Mouse (Mus musculus): Measurements from ENCODE around the gene Chpf. TPM values are rescaled to one million over a fixed set of nuclear protein-coding genes. Genes with fewer than 3 reads are reported as not detected.

Chpf gene
- 39.2 and 41.5 TPM in 2 replicates for polyA plus RNA-seq (2016; fragmentation: Nextera tagmentation; extraction: Ambion mirVana)

DNA sequence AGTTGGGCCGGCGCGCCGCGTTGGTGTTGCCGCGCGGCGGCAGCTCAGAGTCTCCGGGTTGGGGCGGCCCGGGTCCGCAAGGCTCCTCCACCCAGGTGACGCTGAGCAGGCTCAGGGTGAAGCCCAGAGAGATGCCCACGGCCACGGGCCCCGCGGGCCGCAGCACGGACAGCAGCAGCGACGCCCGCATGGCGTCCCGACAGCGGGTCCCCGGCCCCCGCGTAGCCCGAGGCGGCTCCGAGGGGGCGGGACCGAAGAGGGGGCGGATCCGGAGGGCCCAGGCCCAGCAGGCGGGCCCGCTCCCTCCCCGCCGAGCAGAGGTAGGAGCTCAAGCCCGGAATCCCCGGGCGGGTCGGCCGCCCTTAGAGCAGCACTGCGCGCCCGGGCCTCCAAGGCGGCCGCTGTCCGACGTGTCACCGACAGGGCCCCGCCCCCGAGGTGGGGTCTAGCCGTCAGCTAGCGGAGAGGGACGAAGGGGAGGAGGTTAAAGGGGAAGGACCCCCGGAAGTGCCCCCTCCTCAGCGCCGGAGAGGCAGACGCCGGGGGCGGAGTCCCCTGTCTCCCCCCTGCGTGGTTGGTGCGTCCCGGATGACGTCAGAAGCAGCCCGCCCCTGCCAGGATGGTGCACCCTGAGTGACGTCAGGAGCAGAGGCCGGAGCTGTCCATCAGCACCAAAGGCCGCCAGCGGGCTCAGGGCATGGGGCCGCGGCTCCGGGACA is at the start of gene Chpf, which contains the start of gene Tmem198:
Gene Chpf, minus strand, starts transcription at position 392 of the 719 bp plus-strand sequence.
Gene Tmem198, plus strand, starts transcription at position 617 of the 719 bp plus-strand sequence.
- Histone ChIP-seq H3K4me2 (replicated peaks) (peak within 1 kb of the TSS; percentile 92), H3K9ac (peak within 1 kb of the TSS; percentile 86), H3K36me3 (peaks cover 32% of the 10 kb centered on the region), H3K9me3 (replicated peaks) (no peaks in the 10 kb centered on the region), H3K27ac (peak within 1 kb of the TSS; percentile 86), H3K4me1 (peaks cover 37% of the 10 kb centered on the region), H3K4me3 (peak within 1 kb of the TSS; percentile 81), H3K27me3 (peaks cover 32% of the 10 kb centered on the region)
- ATAC-seq (ENCODE audit: low FRiP score) = peak; percentile 92
- under 1% methylated on average over 72 of the region's 76 CpGs for WGBS

DNA sequence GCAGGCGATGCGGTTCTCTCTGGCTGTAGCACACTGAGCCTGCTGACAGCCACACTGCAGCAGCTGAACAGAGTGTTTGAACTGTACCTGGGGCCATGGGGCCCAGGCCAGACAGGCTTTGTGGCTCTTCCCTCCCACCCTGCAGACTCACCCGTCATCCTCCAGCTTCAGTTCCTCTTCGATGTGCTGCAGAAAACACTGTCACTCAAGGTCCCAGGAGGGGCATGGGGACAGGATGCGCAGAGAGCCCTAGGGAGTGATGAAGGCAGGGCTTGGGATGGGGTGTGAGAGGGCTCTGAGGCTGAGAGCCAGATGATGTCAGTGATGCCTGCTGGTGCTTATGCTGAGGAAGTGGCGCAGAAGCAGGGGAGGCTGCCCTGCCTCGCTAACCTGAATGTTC is 45.6 kb upstream of the Chpf start:
- 91% methylated on average over 7 of the region's 7 CpGs for WGBS
- H3K36me3 ChIP-seq = peaks cover 35% of the 10 kb centered on the region
- H3K4me1 ChIP-seq = peaks cover 9% of the 10 kb centered on the region
- H3K27ac ChIP-seq = no peak overlapping the region
- no peaks in the 10 kb centered on the region for H3K27me3 ChIP-seq
- no peak overlapping the region for H3K9ac ChIP-seq
- no peak overlapping the region for H3K4me3 ChIP-seq
- no peak for ATAC-seq (ENCODE audit: low FRiP score)
- no peak overlapping the region for H3K4me2 ChIP-seq (replicated peaks)
- no peaks in the 10 kb centered on the region for H3K9me3 ChIP-seq (replicated peaks)

DNA sequence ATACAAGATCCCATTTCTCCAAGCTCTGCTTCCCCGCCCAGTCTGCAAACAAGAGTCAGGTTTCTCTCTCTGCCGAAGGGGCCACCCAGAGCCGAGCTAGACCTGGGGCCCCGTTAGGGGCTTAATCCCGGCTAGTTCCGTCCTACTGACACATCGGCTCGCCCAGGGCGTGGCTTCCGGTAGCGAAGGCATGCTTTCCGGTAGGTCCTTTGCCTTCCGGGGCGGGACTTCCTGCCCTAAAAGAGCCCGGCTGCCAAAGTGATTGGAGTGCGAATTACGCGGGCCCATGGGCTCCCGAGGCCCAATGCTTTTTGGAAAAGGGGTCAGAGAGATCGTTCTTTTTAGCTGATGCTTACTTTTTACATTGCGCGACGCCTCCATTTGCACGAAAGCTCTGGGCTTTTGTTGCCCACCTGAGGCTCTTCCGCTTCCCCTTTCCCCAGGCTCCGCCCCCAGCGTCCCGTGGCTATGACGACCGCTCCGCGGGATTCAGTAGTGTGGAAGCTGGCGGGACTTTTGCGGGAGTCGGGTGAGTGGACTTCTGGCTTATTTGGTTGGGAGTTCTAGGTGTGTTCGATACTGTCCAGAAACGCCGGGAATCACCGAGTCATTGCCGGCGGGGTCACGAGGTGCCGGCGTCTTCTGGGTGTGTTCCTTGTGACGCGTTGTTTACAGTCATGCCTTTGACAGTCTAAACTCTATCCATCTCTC is 42.4 kb upstream of the Chpf start, which contains the start of gene Stk11ip:
Gene Stk11ip, plus strand, starts transcription at position 209 of the 711 bp plus-strand sequence.
- Histone ChIP-seq H3K4me2 (replicated peaks) (peak within 1 kb of the TSS; percentile 71), H3K4me3 (peak within 1 kb of the TSS; percentile 66), H3K9ac (peak within 1 kb of the TSS; percentile 54), H3K27me3 (no peaks in the 10 kb centered on the region), H3K27ac (peak within 1 kb of the TSS; percentile 86), H3K9me3 (replicated peaks) (no peaks in the 10 kb centered on the region), H3K4me1 (peaks cover 9% of the 10 kb centered on the region), H3K36me3 (peaks cover 4% of the 10 kb centered on the region)
- ATAC-seq (ENCODE audit: low FRiP score) = peak; percentile 97
- under 1% methylated on average over 46 of the region's 46 CpGs for WGBS

DNA sequence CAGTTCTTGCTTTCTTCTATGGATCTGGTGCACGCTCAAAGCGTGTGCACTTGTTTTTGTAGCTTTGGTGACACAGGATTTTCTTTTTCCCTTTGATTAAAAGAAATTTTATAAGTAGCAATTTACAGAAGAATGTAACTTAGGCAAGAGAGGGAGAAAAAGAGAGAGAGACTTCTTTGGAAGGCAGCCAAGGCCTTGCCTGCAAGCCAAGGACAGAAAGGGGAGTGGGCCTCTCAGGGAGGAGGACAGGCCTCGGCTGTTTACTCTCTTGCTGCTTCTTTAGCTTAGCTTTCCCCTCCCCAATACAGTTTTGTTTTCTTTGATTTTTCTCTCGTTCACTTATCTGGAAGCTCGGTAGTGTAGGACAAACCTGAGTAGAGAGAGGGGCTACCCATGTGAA is 40.5 kb upstream of the Chpf start:
- Histone ChIP-seq H3K9me3 (replicated peaks) (no peaks in the 10 kb centered on the region), H3K4me3 (no peak overlapping the region), H3K36me3 (no peaks in the 10 kb centered on the region), H3K27ac (no peak overlapping the region), H3K4me1 (peaks cover 9% of the 10 kb centered on the region), H3K9ac (no peak overlapping the region), H3K27me3 (no peaks in the 10 kb centered on the region), H3K4me2 (replicated peaks) (no peak overlapping the region)
- WGBS = 90% methylated on average over 5 of the region's 5 CpGs
- ATAC-seq (ENCODE audit: low FRiP score) = no peak

DNA sequence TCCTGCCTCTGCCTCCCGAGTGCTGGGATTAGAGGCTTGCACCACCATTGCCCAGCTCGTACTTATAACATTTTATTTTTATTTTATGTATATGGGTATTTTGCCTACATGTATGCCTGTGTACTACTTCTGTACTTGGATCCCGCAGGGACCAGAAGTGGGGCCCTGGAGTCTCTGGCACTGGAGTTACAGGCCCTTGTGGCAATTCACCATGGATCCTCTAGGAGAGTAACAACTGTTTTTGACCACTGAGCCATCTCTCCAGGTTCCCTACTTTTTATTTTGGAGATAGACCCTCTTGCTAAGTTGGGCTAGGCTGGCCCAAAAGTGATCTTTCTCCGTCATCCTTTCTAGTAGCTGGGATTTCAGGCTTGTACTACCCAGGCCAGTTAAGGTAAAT is 39.3 kb upstream of the Chpf start:
- 97% methylated on average over 4 of the region's 4 CpGs for WGBS
- no peak overlapping the region for H3K9ac ChIP-seq
- peaks cover 9% of the 10 kb centered on the region for H3K4me1 ChIP-seq
- no peak overlapping the region for H3K4me2 ChIP-seq (replicated peaks)
- H3K9me3 ChIP-seq (replicated peaks) = no peaks in the 10 kb centered on the region
- H3K4me3 ChIP-seq = no peak overlapping the region
- no peak overlapping the region for H3K27ac ChIP-seq
- H3K27me3 ChIP-seq = no peaks in the 10 kb centered on the region
- no peak for ATAC-seq (ENCODE audit: low FRiP score)
- no peaks in the 10 kb centered on the region for H3K36me3 ChIP-seq

DNA sequence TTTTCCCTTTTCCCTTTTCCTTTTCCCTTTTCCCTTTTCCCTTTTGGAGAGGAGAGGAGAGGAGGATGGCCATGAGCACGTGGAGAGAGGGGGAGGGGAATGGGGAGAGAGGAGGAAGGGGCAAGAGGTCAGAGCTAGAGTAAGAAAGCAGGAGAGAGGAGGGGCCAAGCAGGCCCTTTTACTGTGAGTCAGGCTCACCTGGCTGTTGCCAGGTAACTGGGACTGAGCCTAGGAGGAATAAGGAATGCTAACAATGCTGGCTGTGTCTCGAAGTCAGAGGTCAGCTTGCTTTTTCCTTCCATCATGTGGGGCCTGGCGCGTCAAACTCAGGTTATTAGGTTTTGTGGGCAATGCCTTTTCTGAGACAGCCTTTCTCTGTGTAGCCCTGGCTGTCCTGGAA is 38.9 kb upstream of the Chpf start:
- Histone ChIP-seq H3K9me3 (replicated peaks) (no peaks in the 10 kb centered on the region), H3K4me2 (replicated peaks) (no peak overlapping the region), H3K27ac (no peak overlapping the region), H3K4me3 (no peak overlapping the region), H3K9ac (no peak overlapping the region), H3K36me3 (no peaks in the 10 kb centered on the region), H3K4me1 (peaks cover 9% of the 10 kb centered on the region), H3K27me3 (no peaks in the 10 kb centered on the region)
- WGBS = 56% methylated on average over 4 of the region's 4 CpGs
- no peak for ATAC-seq (ENCODE audit: low FRiP score)

DNA sequence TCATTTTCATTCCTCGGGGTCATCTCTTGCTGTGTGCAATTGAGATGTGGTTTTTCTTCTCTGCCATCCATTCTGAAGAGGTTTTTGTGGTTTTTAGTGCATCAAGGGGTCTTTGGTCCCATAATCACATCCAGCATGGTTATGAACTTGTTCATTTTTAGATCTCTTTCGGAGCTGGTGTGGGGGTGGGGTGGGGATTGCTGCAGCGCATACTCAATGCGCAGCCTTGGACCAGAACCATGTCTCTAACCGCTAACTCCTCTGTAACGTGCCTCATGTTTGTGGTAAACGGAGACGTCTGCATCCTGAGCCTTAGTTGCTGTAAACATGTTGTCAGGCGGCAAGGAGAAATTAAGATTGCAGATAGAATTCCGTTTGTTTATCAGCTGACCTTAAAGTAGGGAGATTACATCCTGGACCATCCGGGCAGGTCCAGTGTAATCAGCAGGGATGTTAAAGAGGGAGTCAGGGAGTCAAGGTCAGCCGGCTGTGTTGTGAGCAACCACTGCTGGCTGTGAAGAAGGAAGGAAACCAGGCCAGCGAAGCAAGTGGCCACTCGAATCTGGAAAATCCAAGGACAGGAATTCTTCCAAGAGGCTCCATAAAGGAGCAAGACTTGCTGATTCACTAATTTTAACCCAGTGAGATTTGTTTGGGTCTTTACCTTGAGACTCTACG is 37.7 kb upstream of the Chpf start:
- no peak overlapping the region for H3K4me3 ChIP-seq
- no peak overlapping the region for H3K4me2 ChIP-seq (replicated peaks)
- no peak for ATAC-seq (ENCODE audit: low FRiP score)
- H3K4me1 ChIP-seq = peaks cover 4% of the 10 kb centered on the region
- 84% methylated on average over 15 of the region's 15 CpGs for WGBS
- no peaks in the 10 kb centered on the region for H3K9me3 ChIP-seq (replicated peaks)
- no peaks in the 10 kb centered on the region for H3K36me3 ChIP-seq
- no peak overlapping the region for H3K27ac ChIP-seq
- H3K27me3 ChIP-seq = no peaks in the 10 kb centered on the region
- no peak overlapping the region for H3K9ac ChIP-seq

DNA sequence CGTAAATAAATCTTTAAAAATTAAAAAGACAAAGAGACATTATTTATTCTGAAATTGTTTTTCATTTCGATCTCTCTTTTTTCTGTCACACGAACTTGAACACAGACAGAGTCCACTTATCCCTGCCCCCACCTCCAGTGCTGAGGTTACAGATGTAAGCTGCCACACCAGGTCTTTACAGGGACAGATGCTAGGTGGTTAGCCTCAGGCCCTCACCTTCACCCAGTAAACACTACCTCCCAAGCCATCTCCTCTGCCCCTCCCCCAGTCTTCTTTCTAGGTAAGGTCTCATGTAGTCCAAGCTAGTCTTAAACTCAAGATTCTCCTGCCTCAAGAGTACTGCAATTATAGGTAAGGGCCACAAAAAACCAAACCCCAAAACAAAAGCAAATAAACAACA is 33.4 kb upstream of the Chpf start:
- Histone ChIP-seq H3K4me2 (replicated peaks) (no peak overlapping the region), H3K9ac (no peak overlapping the region), H3K27ac (no peak overlapping the region), H3K27me3 (peaks cover 19% of the 10 kb centered on the region), H3K4me1 (peaks cover 7% of the 10 kb centered on the region; the same call in 1 of the 2 replicates), H3K4me3 (no peak overlapping the region), H3K36me3 (no peaks in the 10 kb centered on the region), H3K9me3 (replicated peaks) (no peaks in the 10 kb centered on the region)
- 74% methylated on average over 3 of the region's 3 CpGs for WGBS
- no peak for ATAC-seq (ENCODE audit: low FRiP score)

DNA sequence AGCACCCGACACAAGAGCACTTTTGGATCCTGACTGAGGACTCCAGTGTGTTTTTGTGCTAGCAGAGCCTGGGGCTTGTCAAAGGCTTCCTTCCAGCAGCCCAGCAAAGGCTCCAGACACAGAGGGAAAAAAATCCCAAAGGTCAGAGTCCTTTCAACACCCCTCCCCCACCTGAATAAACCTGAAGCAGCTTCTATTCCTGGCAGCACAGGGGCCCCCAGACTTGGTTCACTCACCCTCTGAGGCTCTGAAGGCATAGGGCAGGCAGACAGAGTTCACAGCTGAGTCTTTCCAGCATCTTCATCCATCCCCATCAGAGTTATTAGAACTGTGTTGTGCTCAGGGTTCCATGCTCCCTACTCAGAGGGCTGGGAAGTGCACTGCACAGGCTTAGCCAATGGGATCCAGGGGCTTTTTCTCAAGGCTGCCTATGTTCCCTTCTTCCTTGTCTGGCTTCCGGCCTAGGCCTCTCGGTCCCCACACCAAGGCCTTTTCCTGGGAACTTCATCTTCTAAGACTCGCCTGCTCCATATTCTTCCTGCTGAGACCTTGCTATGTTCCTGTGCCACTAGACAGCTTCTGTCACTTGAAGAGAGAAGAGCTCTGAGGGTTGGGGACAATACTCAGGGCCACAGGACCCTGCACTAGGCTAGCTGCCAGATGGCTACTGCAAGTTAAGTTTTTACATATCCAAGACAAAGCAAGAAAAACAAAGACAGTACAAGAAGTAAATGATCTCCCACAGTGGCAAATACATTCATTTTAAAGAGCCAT is 32.5 kb upstream of the Chpf start:
- no peak for ATAC-seq (ENCODE audit: low FRiP score)
- H3K4me2 ChIP-seq (replicated peaks) = no peak overlapping the region
- H3K4me1 ChIP-seq = peaks cover 15% of the 10 kb centered on the region
- WGBS = 47% methylated on average over 4 of the region's 4 CpGs
- H3K27me3 ChIP-seq = peaks cover 29% of the 10 kb centered on the region
- H3K36me3 ChIP-seq = no peaks in the 10 kb centered on the region
- no peak overlapping the region for H3K4me3 ChIP-seq
- peak overlapping the region; percentile 7; the same call in 1 of the 2 replicates for H3K27ac ChIP-seq
- no peaks in the 10 kb centered on the region for H3K9me3 ChIP-seq (replicated peaks)
- no peak overlapping the region; the same call in 1 of the 2 replicates for H3K9ac ChIP-seq

DNA sequence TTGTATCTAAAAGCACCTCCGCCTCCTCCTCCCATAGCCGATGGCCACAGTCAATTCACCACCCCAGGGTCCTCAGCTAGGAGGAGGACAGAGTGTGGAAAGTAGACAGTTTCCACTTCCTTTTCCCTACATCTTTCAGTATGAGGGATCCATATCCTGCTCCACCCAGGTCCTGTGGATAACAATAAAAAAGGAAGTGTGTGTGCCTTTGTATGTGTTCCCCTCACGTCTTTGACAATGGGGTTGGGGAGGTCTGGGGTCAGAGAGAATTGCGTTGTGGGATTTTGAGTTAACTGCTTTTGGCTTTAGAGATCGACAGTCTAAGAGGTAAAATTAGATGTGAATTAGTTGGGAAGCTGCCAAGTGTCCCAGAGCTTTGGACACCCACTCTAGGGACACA is 31.0 kb upstream of the Chpf start:
- peaks cover 23% of the 10 kb centered on the region for H3K4me1 ChIP-seq
- peaks cover 31% of the 10 kb centered on the region for H3K27me3 ChIP-seq
- ATAC-seq (ENCODE audit: low FRiP score) = no peak
- no peaks in the 10 kb centered on the region for H3K9me3 ChIP-seq (replicated peaks)
- H3K27ac ChIP-seq = no peak overlapping the region
- no peak overlapping the region for H3K9ac ChIP-seq
- 76% methylated on average over 5 of the region's 5 CpGs for WGBS
- no peak overlapping the region for H3K4me2 ChIP-seq (replicated peaks)
- no peaks in the 10 kb centered on the region for H3K36me3 ChIP-seq
- no peak overlapping the region for H3K4me3 ChIP-seq

DNA sequence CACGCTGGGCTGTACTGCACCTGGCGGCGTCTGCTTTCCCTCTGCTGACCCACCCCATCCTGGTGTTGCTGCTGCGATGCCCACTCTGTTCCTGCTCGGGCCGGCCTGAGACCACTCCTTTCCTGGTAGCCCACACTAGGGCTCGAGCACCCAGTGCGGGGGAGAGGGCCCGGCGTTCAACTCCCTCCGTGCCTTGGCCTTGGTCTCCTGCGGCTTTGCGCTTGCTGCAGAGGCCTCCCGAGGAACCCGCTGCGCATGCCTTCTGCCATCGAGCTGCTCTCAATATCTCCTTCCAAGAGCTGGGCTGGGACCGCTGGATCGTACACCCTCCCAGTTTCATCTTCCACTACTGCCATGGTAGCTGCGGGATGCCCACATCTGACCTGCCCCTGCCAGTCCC is 30.5 kb upstream of the Chpf start:
- 57% methylated on average over 20 of the region's 20 CpGs for WGBS
- no peak overlapping the region for H3K9ac ChIP-seq
- H3K4me1 ChIP-seq = peaks cover 28% of the 10 kb centered on the region

More for the DNA sequence above, 30.5 kb upstream of the Chpf start:
- peaks cover 31% of the 10 kb centered on the region for H3K27me3 ChIP-seq
- no peak overlapping the region for H3K27ac ChIP-seq
- no peak overlapping the region for H3K4me2 ChIP-seq (replicated peaks)
- H3K4me3 ChIP-seq = no peak overlapping the region
- no peak for ATAC-seq (ENCODE audit: low FRiP score)
- no peaks in the 10 kb centered on the region for H3K9me3 ChIP-seq (replicated peaks)
- no peaks in the 10 kb centered on the region for H3K36me3 ChIP-seq

Measured in hindbrain, embryonic 12.5 days (tissue).